Mouse (Mus musculus): ENCODE results near the gene Gucy2g.
"Not testable (repeated sequence)": the region's sequence is repeated elsewhere in the genome, so short reads cannot be mapped to it uniquely, and the experiment has no call there.

Gene Gucy2g

DNA sequence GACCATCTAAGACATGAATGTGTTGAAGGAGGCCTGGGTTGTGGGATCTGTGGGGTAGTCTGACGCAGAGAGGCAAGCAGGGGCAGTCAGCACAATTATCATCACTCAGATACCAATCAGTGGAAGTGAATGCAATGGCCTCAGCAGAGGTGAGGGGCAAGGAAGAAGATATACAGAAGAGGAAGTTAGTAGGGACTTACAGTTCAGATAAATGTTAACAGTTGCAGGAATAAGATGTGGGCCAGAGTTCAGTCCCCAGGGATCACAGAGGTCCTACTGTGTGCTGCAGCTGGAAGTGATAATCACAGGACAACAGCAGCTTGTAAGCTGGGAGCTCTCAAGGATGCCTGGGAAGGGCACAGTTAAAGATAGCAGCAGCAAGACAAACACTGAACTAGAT lies 76.9 kb downstream of the Gucy2g start:
- DNase-seq (ENCODE audit: low spot score) = no peak

DNA sequence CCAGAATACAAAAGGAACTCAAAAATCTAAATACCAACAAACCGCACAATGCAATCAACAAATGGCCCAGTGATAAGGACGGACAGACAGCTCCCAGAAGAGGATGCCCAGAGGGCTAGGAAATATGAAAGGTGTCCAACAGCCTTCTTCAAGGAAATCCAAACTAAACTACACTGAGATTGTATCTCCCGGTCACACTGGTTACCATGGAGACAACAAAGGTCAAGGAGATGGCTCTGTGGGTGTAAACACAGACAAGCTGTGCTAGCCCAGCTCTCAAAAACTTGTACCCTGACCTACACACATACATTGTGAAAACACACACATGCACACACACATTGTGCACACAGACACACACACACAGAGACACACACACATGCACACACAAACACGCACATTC lies 78.8 kb downstream of the Gucy2g start:
- no peak for DNase-seq (ENCODE audit: low spot score)

DNA sequence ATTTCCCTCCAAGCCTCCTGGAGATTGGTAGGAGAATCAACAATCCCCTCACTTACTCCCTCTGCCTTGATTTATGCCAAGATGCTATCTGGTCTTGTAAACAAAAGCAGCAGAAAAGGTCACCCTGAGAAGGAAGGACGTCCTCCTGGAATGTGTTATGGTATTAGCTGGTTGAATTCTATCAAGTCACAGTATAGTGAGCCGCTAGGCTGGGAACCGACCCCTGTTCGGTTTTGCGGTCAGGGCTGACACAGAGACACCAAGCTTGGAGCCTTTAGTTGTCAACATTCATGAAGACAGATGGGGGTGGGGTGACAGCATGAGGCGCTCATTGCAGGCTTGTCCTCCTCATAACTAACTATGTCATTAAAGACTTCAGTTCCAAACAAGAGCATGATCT lies 81.2 kb downstream of the Gucy2g start:
- DNase-seq (ENCODE audit: low spot score) = no peak

DNA sequence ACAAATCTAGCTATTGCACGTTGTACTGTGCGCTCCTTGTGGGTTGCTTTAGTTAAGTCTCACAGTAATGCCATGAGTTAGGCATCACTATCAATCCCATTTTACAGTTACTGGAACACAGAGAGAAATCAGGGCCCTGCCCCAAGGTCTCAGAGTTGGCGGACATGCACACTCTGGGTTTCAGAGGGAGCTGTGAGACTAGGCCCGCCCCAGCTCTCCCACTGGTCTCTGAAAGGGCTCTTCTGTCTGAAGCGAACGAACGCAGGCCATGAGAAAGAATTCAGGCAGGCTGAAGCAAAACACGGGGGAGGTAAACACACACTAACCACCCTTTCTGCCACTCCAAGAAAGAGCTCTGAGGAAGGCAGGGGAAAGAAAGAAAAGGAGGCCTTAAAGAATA lies 82.4 kb downstream of the Gucy2g start:
- no peak for DNase-seq (ENCODE audit: low spot score)

DNA sequence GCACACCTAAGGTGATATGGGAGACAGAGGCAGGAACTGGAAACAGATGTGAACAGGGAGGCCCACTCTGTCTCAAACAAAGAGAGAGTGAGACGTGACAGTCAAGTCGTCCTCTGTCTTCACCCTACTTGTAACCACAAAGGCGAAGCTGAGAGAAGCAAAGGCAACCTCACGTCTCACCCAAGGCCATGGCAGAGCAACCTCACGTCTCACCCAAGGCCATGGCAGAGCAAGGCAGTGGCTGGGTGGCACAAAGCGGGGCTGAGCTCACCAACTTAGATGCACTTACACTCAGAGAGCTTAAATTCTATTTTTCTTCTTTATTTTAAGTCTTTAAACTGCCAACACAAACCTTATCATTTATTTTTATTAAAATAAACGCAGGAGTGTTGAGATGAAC lies 84.0 kb downstream of the Gucy2g start:
- no peak for DNase-seq (ENCODE audit: low spot score)

DNA sequence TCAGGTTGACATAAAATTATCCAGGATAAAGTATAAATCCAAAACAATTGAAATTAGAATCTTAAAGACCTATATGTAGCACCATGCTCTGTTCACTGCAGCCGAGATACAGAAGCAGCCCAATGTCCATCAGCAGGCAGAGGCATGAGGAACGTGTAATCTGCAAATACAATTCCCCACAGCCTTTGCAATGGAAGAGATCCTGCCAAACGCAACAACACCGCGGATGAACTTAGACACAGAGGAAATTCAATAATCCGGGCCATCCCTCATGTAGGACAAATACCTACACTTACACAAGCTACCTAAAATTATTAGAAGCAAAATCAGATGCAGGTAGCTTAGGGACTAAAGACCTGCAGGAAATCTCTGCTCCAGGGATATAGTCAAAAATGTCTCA lies 88.1 kb downstream of the Gucy2g start:
- DNase-seq (ENCODE audit: low spot score) = no peak

DNA sequence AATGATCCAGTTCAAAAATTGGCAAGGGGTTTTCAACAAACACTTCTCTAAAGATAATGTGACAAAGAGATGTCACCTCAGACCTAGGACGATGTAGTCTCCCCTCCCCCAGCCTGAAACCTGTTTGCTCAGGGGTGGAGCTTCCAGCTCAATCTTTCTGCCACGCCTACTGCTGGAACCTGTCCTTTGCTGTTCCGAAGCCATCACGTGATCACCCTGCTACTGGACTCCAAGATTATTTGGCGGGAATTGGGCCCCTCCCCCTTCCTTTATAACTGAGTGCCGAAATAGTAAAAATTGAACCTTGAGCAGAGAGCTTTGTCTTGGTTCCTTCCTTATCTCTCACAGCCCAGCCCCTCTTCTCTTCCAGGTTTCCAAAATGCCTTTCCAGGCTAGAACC lies 88.8 kb downstream of the Gucy2g start:
- DNase-seq (ENCODE audit: low spot score) = not testable (repeated sequence)

DNA sequence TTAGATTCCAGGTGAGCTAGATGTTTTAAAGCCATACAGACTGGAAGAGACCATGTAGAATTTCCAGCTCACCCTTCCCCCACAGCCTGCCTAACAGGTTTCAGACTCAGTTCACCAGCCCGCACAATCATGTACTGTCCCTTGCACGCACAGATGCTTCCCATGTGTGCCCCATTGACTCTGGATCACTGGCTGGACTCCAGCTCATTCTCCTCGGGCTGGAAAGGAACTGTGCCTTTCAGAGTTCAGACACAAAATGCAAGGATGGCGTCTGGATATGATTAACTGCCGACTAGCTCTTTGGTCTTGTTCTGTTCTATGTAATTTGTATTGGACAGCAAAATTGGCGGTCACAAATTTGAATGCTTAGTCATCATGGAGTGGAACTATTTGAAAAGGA lies 91.4 kb downstream of the Gucy2g start:
- DNase-seq (ENCODE audit: low spot score) = no peak

DNA sequence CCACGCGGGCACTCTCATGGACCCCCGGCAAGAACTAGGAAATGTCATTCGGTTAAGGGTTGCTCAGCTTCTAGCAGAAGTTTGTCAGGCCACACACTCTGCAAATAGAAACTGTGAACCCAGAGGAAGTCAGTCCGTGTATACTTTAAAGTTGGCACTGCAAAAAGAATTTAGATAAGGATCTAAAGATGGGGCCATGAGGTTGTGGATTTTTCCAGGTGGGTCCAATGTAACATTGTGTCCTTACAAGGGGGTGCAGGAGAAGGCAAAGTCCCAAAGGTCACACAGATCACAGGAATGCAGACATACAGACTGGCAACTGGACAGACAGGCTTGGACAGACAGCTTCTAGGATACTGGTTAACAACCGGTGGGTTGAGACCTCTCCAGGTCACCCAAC lies 92.9 kb downstream of the Gucy2g start:
- DNase-seq (ENCODE audit: low spot score) = no peak

Data from left cerebral cortex, adult 11 months (tissue).